Mouse (Mus musculus) spleen, adult 10 weeks (tissue): ENCODE results near the gene Gm45783. TPM values are rescaled to one million over a fixed set of nuclear protein-coding genes. Genes with fewer than 3 reads are reported as not detected.

Source experiments
- polyA plus RNA-seq: library from polyadenylated mRNA; stranded (reverse); fragments of 350-450 nt; fragmentation: Illumina TruSeq; extraction: RNeasy Lipid Tissue Mini Kit (QIAGEN cat#74804); gene quantifications from one replicate; pipeline ENCODE4 v1.2.3, GENCODE M21; 2015; ENCODE audit warnings: low replicate concordance; ENCODE audit not compliant: insufficient read depth

Gm45783 gene
- polyA plus RNA-seq, result not detected

DNA sequence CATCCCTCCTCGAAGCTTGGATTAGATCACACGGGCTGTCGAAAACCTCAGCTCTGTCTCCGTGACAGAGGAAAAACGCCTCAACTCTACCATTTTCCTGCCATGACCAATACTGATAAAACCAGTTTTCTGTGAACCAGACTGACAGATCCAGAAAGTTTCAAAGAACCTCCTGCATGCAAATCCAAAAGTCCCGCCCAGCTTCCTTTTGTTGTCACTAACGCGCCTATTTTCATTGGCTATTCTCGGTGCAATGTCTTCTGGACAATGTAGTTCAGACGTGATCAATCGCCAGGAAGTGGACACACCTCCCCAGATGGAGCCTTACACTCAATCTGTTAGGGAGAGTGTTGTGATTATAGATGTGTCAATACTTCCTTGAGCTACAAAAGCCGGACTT, at the start of gene Gm45783:
TSS of gene Gm45783 (minus strand) at position 143 of the 400 bp plus-strand sequence.

DNA sequence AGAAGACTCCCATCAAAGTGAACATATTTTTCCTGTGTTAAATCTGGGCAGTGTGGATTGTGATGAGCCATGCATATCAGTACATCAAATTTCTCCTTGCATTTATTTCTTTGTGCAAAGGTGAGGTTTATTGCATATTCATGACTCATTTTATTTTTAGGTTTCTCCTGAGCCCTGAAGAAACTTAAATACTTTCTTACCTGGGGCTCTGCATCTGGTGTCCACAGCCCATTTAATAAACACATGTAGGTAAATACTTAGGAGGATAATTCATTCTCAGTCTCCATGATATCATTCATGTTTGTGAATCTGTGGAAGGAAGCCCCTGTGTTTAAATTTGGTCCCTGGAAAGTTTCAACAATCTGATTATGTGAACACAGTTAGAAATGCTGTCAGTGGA, 25.2 kb upstream of the Gm45783 start, which contains the start of gene Vmn2r31:
TSS of gene Vmn2r31 (minus strand) at position 101 of the 400 bp plus-strand sequence.

DNA sequence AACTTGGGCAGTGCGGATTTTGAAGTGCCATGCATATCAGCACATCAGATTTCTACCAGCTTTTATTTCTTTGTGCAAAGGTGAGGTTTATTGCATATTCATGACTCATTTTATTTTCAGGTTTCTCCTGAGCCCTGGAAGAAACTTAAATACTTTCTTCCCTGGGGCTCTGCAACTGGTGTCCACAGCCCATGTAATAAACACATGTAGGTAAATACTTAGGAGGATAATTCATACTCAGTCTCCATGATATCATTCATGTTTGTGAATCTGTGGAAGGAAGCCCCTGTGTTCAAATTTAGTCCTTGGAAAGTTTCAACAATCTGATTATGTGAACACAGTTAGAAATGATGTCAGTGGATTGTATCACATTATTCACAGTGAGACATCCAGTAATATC, 36.9 kb downstream of the Gm45783 start, which contains the start of gene Vmn2r30:
TSS of gene Vmn2r30 (minus strand) at position 101 of the 400 bp plus-strand sequence.

Other genes with a start within 250 kb of the Gm45783 start
- gene Zfp773, start 237.8 kb downstream of the Gm45783 start, polyA plus RNA-seq, result 8.6 TPM
- 4.3 TPM for gene Zfp418, start 203.2 kb downstream of the Gm45783 start, polyA plus RNA-seq
- gene Zfp772, start 164.6 kb downstream of the Gm45783 start, polyA plus RNA-seq, result 4.8 TPM
- gene Vmn2r29, start 127.2 kb downstream of the Gm45783 start, polyA plus RNA-seq, result 1.2 TPM
- gene Gm45844, start 96.3 kb downstream of the Gm45783 start, polyA plus RNA-seq, result 2.4 TPM
- 56.7 TPM for gene Clcn4, start 73.7 kb downstream of the Gm45783 start, polyA plus RNA-seq
- not detected for gene Vmn2r30, start 37.0 kb downstream of the Gm45783 start, polyA plus RNA-seq
- not detected for gene Vmn2r31, start 25.1 kb upstream of the Gm45783 start, polyA plus RNA-seq
- gene Vmn2r32, start 105.4 kb upstream of the Gm45783 start, polyA plus RNA-seq, result not detected
- gene Vmn2r33, start 192.2 kb upstream of the Gm45783 start, polyA plus RNA-seq, result not detected